Mouse (Mus musculus): ENCODE measurements around the gene Hemgn.

GRCm38 (mm10) chr4:46432339-46433036 lies 19.2 kb upstream of the Hemgn start:
- TF ChIP-seq CTCF (IDR thresholded peaks at IDR 0.05; ENCODE audit: low read depth) (no peak), EP300 (IDR thresholded peaks at IDR 0.05; ENCODE audit: low read depth) (no peak)
